Mouse (Mus musculus) heart, postnatal 25 days (tissue): ENCODE measurements around the gene 4933402N03Rik. TPM values are rescaled to one million over a fixed set of nuclear protein-coding genes. Genes with fewer than 3 reads are reported as not detected.

Experiments used
- DNase-seq: peaks from one replicate; pipeline ENCODE4 v3.0.0; 2022; ENCODE audit warnings: low spot score
- intact Hi-C: fragments of 180-260 bp; cut with DNase I; formaldehyde crosslinking; loops from one replicate; pipeline ENCODE4 v1.15.1; 2025
- total RNA-seq, 2 experiments: library from RNA; stranded (reverse); gene quantifications; 2 replicates each; pipeline ENCODE4 v1.2.3; 2021

4933402N03Rik gene
- not detected for total RNA-seq

DNA sequence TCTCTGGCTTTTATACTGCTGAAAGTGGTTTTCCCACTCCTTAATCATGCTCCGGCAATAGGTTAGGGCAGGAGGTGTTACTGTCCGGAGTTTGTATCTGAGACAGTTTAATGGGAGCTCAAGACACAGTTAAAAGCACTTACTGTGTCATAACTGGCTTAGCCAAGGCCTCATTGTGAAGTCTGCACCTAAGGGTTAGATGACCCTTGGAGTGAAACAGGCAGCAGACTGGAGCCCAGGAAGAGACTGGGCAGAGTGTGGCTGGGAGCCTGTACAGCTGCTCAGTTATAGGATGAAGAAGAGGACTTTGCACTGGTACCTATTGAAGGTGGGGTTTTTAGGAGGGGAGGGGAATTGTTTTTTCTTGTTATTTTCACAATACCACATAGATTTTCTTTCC lies at the start of gene 4933402N03Rik:
Gene 4933402N03Rik, minus strand, starts transcription at position 101 of the 400 bp plus-strand sequence.
- no peak for DNase-seq
- intact Hi-C loops = no loop called here

DNA sequence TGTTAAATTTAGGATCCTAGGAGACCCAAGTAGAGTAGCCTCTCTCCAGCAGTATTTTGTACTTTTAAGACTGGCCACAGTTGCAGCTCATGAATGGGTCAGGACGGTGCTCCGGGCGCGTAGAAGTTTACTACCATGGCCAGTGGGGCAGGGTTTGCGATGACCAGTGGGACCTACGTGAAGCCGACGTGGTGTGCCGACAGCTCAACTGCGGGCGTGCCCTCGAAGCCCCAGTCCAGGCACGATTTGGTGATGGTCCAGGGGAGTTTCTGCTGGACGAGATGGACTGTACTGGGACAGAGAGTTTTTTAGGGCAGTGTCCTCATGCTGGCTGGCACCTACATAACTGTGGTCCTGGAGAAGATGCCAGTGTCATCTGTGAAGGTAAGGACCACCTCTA lies 41.9 kb upstream of the 4933402N03Rik start:
- intact Hi-C loops = no loop called here
- no peak for DNase-seq

DNA sequence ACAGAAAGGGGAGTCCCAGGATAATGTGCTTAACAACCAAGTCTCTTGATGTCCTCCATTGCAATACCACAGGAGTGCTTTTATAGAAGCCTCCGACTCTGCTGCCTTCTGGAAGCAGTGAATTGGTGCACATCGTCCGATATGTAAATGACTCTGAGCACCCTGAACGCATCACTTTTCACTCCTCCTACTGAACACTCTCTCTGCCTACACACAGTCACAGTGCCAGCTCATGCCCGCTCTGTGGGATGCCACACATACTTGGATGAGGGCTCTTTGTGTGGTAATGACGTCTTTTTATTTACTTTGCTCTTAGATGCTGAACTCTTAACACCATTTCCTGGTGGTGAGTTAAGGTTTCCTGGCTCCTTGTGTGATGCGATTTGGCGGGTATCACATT lies 40.9 kb upstream of the 4933402N03Rik start:
- DNase-seq = no peak
- intact Hi-C loops = no loop called here

DNA sequence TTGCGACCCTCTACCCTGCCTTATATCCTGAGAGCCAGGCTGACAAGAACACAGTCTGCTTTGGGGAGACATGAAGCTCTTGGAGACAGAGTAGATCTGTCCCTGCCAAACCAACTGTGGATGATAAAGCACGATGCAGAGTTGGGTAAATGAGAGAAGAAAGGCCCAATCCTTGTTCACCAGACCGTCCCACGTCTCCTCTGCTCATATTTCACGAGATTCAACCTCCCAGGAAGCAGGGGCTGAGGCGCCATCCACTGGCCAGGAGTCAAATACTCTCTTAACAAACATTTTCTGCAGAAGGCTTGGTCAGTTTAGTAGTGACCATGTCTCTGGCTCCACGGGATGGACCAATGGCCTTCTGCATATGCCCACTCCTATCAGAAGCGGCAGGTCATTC lies 38.2 kb upstream of the 4933402N03Rik start:
- DNase-seq = no peak
- intact Hi-C loops = no loop called here

DNA sequence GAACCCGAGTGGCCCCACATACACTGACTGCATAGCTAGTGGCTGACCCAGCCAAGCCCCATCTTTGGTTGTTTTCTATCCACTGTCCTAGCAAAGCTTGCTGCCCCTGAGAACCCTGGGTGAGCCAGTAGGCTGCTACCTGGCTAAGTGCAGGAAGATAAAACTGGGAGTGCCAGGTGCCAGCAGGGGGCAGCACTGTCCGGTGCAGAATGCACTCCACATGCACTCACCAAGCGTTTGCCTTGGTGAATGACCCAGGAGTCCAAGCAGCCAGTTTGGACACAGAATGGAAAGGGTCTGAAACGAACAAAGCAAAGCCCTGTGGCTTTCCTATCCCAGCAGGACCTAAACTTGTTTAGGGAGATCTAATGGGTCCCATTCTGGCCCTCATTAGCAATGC lies 36.6 kb upstream of the 4933402N03Rik start:
- intact Hi-C loops = no loop called here
- DNase-seq = no peak

DNA sequence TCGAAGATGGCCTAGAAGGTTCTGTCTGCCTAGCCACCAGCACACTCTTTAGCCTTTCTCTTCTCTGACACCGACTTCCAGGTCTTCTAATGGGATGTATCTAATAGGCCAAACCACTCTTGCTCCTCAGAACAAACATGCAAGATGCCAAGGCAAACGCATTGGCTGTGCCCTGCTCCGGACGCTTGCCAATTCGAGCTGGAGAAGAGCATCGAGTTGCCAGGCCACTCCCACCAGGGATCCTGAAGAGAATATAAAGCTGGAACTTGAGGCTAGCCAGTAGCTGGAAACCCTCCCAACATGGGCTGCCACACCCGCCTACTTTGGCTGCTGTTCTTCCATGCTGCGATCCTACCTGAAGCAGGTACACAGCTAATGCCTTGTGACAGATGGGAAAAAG lies 28.0 kb upstream of the 4933402N03Rik start, which contains the start of gene 5430419D17Rik:
Gene 5430419D17Rik, plus strand, starts transcription at position 282 of the 400 bp plus-strand sequence.
- intact Hi-C loops = no loop called here

DNA sequence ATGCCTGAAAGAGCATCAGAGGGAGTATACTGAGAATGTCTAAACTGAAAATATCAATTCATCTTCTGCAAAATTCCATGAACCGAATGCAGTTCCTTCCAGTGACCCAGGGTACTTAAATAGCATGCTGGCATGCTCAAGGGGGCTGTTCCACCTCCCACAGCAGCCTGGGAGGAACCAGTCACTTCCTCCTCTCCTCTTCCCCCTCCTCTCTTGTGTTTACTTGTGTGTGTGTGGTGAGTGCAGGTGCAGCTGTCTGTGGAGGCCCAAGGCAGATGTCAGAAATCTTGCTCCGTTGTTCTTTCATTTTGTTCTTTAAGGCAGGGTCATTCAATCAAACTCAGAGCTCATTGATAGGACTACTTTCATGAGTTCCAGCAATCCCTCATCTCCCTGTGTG lies 23.0 kb upstream of the 4933402N03Rik start:
- intact Hi-C loops = no loop called here
- no peak for DNase-seq

More for the DNA sequence above, 28.0 kb upstream of the 4933402N03Rik start, which contains the start of gene 5430419D17Rik:
- no peak for DNase-seq

DNA sequence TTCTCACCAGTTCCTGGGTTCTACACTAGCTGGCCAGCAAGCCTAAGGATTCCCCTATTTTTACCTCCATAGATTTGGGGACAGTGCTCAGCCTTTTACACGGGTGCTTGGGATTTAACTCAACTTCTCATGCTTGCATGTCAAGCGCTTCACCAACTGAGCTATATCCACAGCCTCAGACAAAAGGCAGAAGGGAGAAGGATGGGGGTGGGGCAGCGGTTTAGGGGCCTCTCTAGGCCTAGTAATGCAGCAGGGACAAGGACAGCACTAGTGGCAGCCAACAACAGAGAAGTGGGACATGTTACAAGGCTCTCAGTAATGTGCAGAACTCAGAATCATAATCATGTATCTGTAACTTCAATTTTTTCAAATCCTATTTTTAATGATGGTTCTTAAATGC lies 21.7 kb upstream of the 4933402N03Rik start:
- intact Hi-C loops = no loop called here
- DNase-seq = no peak

DNA sequence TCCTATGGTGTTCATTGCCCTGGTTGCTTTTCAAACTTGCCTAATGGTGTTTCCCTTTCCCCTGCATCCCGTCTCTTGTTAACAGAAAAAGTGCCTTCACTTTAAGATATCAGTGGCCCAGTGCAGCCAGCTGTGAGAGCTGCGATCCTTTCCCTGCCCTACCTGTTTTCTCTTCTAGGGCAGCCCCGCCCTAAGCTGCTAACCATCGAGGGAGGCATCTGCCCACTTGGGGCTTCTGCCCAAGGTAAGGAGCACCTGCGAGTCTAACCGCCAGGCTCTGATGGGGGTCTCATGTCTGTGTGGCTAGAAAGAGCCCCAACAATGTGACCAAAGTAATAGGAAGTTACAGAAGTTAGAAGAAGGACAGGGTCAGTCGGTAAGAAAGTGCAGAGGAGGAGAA lies 16.1 kb upstream of the 4933402N03Rik start:
- DNase-seq = no peak
- intact Hi-C loops = no loop called here

DNA sequence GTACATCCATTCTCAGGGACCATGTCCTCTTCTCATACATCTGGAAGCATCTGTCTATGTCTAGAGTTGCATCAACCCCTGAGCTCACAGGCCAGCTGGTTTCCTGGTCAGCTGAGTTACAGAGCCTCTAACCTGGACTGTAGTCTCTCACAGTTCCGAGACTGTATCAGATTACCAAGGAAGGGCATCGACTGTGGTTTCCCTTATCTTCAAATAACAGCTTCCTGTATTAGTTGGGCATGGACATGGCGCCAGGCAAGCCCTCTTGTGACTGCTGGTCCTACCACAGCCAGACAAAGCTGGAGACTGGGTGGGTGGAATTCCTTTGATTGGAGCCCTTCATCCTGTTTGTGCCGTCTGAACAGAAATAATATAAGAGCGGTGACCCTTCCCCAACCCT lies 6.9 kb upstream of the 4933402N03Rik start:
- intact Hi-C loops = no loop called here
- DNase-seq = no peak

DNA sequence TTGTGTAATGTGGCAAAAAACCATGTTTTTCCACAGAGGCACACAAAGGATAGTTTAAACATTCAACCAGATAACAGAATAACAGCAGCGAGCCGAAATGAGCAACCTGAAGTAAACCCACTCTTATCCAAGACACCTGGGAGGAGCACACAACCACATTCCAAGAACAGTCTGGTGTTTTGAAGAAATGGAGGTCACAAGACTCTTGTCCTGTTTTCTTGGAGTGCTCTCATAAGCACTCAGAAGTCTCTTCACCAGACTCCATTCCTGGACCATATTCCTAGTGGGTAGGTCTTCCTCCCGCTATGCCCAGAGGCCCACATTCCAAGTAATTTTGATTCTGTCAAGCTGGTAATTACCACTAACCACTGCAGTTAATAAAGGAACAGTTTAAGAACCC lies 4.1 kb upstream of the 4933402N03Rik start:
- no peak for DNase-seq
- intact Hi-C loops = no loop called here

DNA sequence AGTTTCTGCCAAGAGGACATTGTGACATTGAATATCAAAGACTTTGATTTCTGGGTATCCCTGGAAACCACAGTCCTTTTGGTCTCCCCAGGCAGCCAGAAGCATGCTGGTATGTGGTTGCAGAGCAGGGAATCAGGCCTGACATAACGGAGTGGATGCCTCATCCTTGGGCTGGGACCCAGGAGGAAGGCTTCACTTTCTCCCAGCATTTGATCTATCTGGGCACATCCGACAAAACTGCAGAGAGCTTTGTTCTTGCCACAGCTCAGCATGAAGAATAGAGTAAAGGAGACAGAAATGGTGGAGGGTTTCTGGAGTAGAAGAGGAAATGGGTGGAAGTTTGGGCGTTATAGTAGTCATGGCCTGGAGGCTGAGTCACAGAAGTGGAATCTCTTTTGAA lies 12.9 kb downstream of the 4933402N03Rik start:
- no peak for DNase-seq
- intact Hi-C loops = no loop called here

DNA sequence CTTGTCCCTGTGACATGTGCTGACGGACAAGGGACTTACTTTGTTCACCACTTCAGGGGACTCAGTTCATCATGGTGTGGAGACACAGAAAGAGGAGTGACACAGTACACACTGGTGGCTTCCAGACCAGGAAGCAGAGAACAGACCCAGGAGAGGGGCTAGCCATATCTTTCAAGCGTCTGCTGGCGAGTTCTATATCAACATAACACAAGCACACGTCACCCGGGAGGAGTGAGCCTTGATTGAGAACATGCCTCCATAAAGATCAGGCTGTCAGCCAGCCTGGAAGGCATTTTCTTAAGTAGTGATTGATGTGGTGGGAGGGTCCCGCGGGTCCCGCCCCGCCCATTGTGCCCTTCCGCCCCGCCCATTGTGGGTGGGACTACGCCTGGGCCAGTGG lies 16.1 kb downstream of the 4933402N03Rik start:
- intact Hi-C loops = no loop called here
- DNase-seq = no peak

DNA sequence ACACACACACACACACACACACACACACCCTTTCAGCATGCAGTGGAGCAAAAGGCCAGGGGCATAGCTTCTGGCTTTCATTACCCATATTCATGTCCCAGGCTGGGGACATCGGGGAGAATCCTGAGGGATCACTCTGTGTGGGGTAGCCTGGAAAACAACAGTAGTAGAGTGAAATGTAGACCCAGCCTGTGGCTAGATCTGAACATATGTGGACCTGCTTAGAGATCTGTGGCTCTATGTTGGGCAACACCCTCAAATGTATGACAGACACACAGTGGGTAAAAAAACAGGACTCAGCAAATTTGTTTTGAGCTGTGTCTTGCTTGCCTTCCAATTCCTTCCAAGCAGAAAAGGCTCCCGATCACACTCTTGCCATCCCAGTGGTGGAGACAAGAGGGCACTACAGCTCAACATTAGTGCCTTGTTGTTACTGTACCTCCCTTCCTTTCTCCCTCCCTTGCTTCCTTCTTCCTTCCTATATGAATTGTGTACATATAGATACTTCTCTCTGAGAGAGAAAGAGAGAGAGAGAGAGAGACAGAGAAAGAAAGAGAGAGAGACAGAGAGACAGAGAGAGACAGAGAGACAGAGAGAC lies 23.8 kb downstream of the 4933402N03Rik start:
- DNase-seq = no peak
- intact Hi-C loops = no loop called here

DNA sequence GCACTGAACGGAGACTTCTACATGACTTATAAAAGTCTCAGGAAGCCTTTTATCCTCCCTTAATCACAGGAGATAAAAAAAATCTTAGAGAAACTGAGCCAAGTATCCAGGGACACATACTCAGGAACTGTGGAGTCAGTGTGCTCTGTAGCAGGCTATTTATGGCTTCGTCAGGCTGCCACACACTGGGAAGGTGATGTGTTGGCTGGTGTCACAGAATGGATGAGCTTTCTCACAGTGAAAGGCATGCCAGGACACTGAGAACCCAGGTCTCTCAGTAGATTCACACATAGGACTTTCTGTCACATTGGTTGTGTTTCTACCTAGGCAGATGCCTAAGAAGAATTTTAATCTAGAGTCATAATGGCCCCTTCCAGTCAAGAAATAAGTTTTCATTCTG lies 31.7 kb downstream of the 4933402N03Rik start:
- intact Hi-C loops = no loop called here
- no peak for DNase-seq

DNA sequence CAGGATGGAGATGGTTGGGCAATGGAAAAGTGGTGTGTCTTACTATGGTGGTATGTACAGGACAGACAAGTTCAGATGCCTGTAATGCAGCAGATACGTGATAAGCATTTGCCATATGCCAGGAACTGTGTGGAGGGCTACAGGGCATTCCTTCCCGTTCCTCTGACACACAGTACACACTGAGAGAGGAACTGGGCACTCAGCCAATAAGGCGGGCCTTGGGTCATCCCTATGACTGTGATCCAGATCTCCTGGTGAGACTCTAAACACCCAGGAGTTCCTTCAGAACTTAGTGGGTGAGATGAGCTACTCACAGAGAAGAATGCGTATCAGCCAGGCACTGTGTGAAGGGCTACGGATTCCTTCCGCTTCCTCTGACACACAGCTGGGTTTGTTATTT lies 32.4 kb downstream of the 4933402N03Rik start:
- intact Hi-C loops = no loop called here
- no peak for DNase-seq

DNA sequence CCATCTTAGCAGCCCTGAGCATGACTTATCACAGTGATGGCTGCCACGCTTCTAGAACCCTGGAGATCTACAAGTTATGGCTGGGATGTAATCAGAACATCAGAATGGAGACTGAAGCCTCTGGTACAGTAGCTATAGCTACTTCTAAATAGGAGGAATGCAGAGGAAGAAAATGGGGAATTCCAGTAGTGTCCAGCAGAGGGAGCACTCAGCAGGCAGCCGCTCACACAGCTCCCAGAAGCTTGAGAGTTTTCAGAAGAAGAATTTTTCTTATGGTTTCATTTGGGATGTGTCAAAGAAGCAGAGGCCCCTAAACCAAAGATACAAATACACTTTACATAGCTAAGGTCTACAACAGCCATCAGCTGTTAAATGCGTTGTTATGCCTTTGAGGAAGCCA lies 33.6 kb downstream of the 4933402N03Rik start:
- intact Hi-C loops = no loop called here
- no peak for DNase-seq

Other genes with a start within 250 kb of the 4933402N03Rik start
- 100 to 1,000 TPM; 122 to 142 TPM for gene Htra1, start 210.2 kb downstream of the 4933402N03Rik start, total RNA-seq
- gene Dmbt1, start 114.3 kb downstream of the 4933402N03Rik start, total RNA-seq = not detected
- 10 to 100 TPM; 12.2 to 13.0 TPM for gene 5430419D17Rik, start 28.1 kb upstream of the 4933402N03Rik start, total RNA-seq
- gene Cuzd1, start 176.0 kb upstream of the 4933402N03Rik start, total RNA-seq = under 1 TPM; 0.18 to 0.45 TPM
- not detected for gene Fam24b, start 183.2 kb upstream of the 4933402N03Rik start, total RNA-seq
- not detected for gene Fam24a, start 187.6 kb upstream of the 4933402N03Rik start, total RNA-seq
- 10 to 100 TPM; 10.9 to 11.0 TPM for gene 2310057M21Rik, start 216.4 kb upstream of the 4933402N03Rik start, total RNA-seq
- gene Pstk, start 224.8 kb upstream of the 4933402N03Rik start, total RNA-seq = 10 to 100 TPM; 43.3 to 50.5 TPM